Mouse (Mus musculus) spleen, adult 2 months (tissue): ENCODE results near the gene Fut4.

Source experiments
- CTCF ChIP-seq: fragments of 200-500 bp; IDR thresholded peaks from 2 replicates; pipeline ENCODE4 v1.5.1; 2011; ENCODE audit warnings: mild to moderate bottlenecking, inconsistent platforms; ENCODE audit not compliant: insufficient read depth, insufficient read length, insufficient replicate concordance; ENCODE audit errors: extremely low read depth
- POLR2A ChIP-seq: fragments of 200-500 bp; IDR thresholded peaks from 2 replicates; pipeline ENCODE4 v1.6.1; 2011; ENCODE audit warnings: low read depth, low read length, inconsistent platforms

GRCm38 (mm10) chr9:14759261-14759660 lies 7.1 kb upstream of the Fut4 start:
- no peak for TF ChIP-seq CTCF
- TF ChIP-seq POLR2A, result no peak
